Mouse (Mus musculus): ENCODE results near the gene Sugp2. TPM values are rescaled to one million over a fixed set of nuclear protein-coding genes. Genes with fewer than 3 reads are reported as not detected.

Gene Sugp2
- polyA plus RNA-seq, 1 experiment from 2014 or later, result 14.0 TPM

- Histone ChIP-seq H3K4me2 (ENCODE audit: low read length) (no peak overlapping the region), H3K36me3 (ENCODE audit: insufficient read depth, low read length) (no peaks in the 10 kb centered on the region), H3K4me3 (replicated peaks; ENCODE audit: low read depth, low read length) (no peak overlapping the region), H3K27me3 (ENCODE audit: insufficient read depth, low read length) (no peaks in the 10 kb centered on the region), H3K4me1 (replicated peaks; ENCODE audit: insufficient read depth, low read length) (no peaks in the 10 kb centered on the region), H3K9me3 (replicated peaks; ENCODE audit: low read length) (no peaks in the 10 kb centered on the region), H3K9ac (ENCODE audit: low read depth, low read length) (no peak overlapping the region), H3K27ac (no peak overlapping the region)
- ATAC-seq (replicated peaks; ENCODE audit: low FRiP score, low read depth) (no peak), DNase-seq (ENCODE audit: low spot score) (peak; percentile 56)
- WGBS, result 34% methylated on average over 5 of the region's 5 CpGs
- peak; percentile 63 for TF ChIP-seq CTCF (IDR thresholded peaks at IDR 0.05; ENCODE audit: low read depth)
Observed at GRCm38 (mm10) chr8:70200098-70200681, 33.8 kb upstream of the Sugp2 start.

- Histone ChIP-seq H3K27ac (no peak overlapping the region), H3K9me3 (replicated peaks; ENCODE audit: low read length) (no peaks in the 10 kb centered on the region), H3K9ac (ENCODE audit: low read depth, low read length) (no peak overlapping the region), H3K4me3 (replicated peaks; ENCODE audit: low read depth, low read length) (no peak overlapping the region), H3K27me3 (ENCODE audit: insufficient read depth, low read length) (no peaks in the 10 kb centered on the region), H3K36me3 (ENCODE audit: insufficient read depth, low read length) (no peaks in the 10 kb centered on the region), H3K4me1 (replicated peaks; ENCODE audit: insufficient read depth, low read length) (no peaks in the 10 kb centered on the region), H3K4me2 (ENCODE audit: low read length) (no peak overlapping the region)
- DNase-seq (ENCODE audit: low spot score), result no peak
- 93% methylated on average over 3 of the region's 3 CpGs for WGBS
- no peak for ATAC-seq (replicated peaks; ENCODE audit: low FRiP score, low read depth)
- no peak for TF ChIP-seq CTCF (IDR thresholded peaks at IDR 0.05; ENCODE audit: low read depth)
Observed at GRCm38 (mm10) chr8:70201417-70201816, 32.6 kb upstream of the Sugp2 start.

GRCm38 (mm10) chr8:70203072-70203471, 31.0 kb upstream of the Sugp2 start:
- DNase-seq (ENCODE audit: low spot score), result no peak
- Histone ChIP-seq H3K9ac (ENCODE audit: low read depth, low read length) (no peak overlapping the region), H3K9me3 (replicated peaks; ENCODE audit: low read length) (no peaks in the 10 kb centered on the region), H3K4me3 (replicated peaks; ENCODE audit: low read depth, low read length) (no peak overlapping the region), H3K4me2 (ENCODE audit: low read length) (no peak overlapping the region), H3K4me1 (replicated peaks; ENCODE audit: insufficient read depth, low read length) (no peaks in the 10 kb centered on the region), H3K27ac (no peak overlapping the region), H3K36me3 (ENCODE audit: insufficient read depth, low read length) (no peaks in the 10 kb centered on the region), H3K27me3 (ENCODE audit: insufficient read depth, low read length) (no peaks in the 10 kb centered on the region)
- ATAC-seq (replicated peaks; ENCODE audit: low FRiP score, low read depth), result no peak
- 71% methylated on average over 4 of the region's 4 CpGs for WGBS
- TF ChIP-seq CTCF (IDR thresholded peaks at IDR 0.05; ENCODE audit: low read depth), result no peak

GRCm38 (mm10) chr8:70204757-70205156, 29.3 kb upstream of the Sugp2 start:
- Histone ChIP-seq H3K4me1 (replicated peaks; ENCODE audit: insufficient read depth, low read length) (no peaks in the 10 kb centered on the region), H3K36me3 (ENCODE audit: insufficient read depth, low read length) (no peaks in the 10 kb centered on the region), H3K4me3 (replicated peaks; ENCODE audit: low read depth, low read length) (no peak overlapping the region), H3K27me3 (ENCODE audit: insufficient read depth, low read length) (no peaks in the 10 kb centered on the region), H3K9me3 (replicated peaks; ENCODE audit: low read length) (no peaks in the 10 kb centered on the region), H3K27ac (no peak overlapping the region), H3K4me2 (ENCODE audit: low read length) (no peak overlapping the region), H3K9ac (ENCODE audit: low read depth, low read length) (no peak overlapping the region)
- 65% methylated on average over 1 of the region's 1 CpGs for WGBS
- ATAC-seq (replicated peaks; ENCODE audit: low FRiP score, low read depth) (no peak), DNase-seq (ENCODE audit: low spot score) (no peak)
- no peak for TF ChIP-seq CTCF (IDR thresholded peaks at IDR 0.05; ENCODE audit: low read depth)

- no peak overlapping the region for H3K4me3 ChIP-seq (replicated peaks; ENCODE audit: low read depth, low read length)
- H3K9me3 ChIP-seq (replicated peaks; ENCODE audit: low read length), result no peaks in the 10 kb centered on the region
- WGBS, result 34% methylated on average over 1 of the region's 1 CpGs
- DNase-seq (ENCODE audit: low spot score), result peak; percentile 33
- peaks cover 5% of the 10 kb centered on the region for H3K4me1 ChIP-seq (replicated peaks; ENCODE audit: insufficient read depth, low read length)
- no peak for TF ChIP-seq CTCF (IDR thresholded peaks at IDR 0.05; ENCODE audit: low read depth)
- H3K36me3 ChIP-seq (ENCODE audit: insufficient read depth, low read length), result no peaks in the 10 kb centered on the region
- no peak for ATAC-seq (replicated peaks; ENCODE audit: low FRiP score, low read depth)
- H3K27me3 ChIP-seq (ENCODE audit: insufficient read depth, low read length), result no peaks in the 10 kb centered on the region
- no peak overlapping the region for H3K9ac ChIP-seq (ENCODE audit: low read depth, low read length)
- H3K4me2 ChIP-seq (ENCODE audit: low read length), result no peak overlapping the region
- peak overlapping the region; percentile 25; the same call in 1 of the 2 replicates for H3K27ac ChIP-seq
Observed at GRCm38 (mm10) chr8:70208130-70208529, 25.9 kb upstream of the Sugp2 start.

- ATAC-seq (replicated peaks; ENCODE audit: low FRiP score, low read depth) (no peak), DNase-seq (ENCODE audit: low spot score) (peak; percentile 48)
- no peaks in the 10 kb centered on the region for H3K27me3 ChIP-seq (ENCODE audit: insufficient read depth, low read length)
- H3K9me3 ChIP-seq (replicated peaks; ENCODE audit: low read length), result no peaks in the 10 kb centered on the region
- no peak overlapping the region for H3K9ac ChIP-seq (ENCODE audit: low read depth, low read length)
- H3K4me1 ChIP-seq (replicated peaks; ENCODE audit: insufficient read depth, low read length), result peaks cover 5% of the 10 kb centered on the region
- H3K36me3 ChIP-seq (ENCODE audit: insufficient read depth, low read length), result no peaks in the 10 kb centered on the region
- H3K27ac ChIP-seq, result 0 out of 2 replicates have a peak overlapping the region, but pooled peaks have one; percentile 38
- peak; percentile 32; the same call in 1 of the 2 replicates for TF ChIP-seq CTCF (IDR thresholded peaks at IDR 0.05; ENCODE audit: low read depth)
- no peak overlapping the region for H3K4me3 ChIP-seq (replicated peaks; ENCODE audit: low read depth, low read length)
- peak overlapping the region; percentile 98; the same call in 1 of the 2 replicates for H3K4me2 ChIP-seq (ENCODE audit: low read length)
- whole genome bisulfite sequencing, result 17% methylated on average over 8 of the region's 8 CpGs
Observed at GRCm38 (mm10) chr8:70210538-70210937, 23.5 kb upstream of the Sugp2 start.

GRCm38 (mm10) chr8:70211275-70211674, 22.8 kb upstream of the Sugp2 start:
- H3K4me2 ChIP-seq (ENCODE audit: low read length), result peak overlapping the region; percentile 98
- H3K9me3 ChIP-seq (replicated peaks; ENCODE audit: low read length), result no peaks in the 10 kb centered on the region
- no peaks in the 10 kb centered on the region for H3K36me3 ChIP-seq (ENCODE audit: insufficient read depth, low read length)
- no peak for TF ChIP-seq CTCF (IDR thresholded peaks at IDR 0.05; ENCODE audit: low read depth)
- H3K27me3 ChIP-seq (ENCODE audit: insufficient read depth, low read length), result no peaks in the 10 kb centered on the region
- H3K4me1 ChIP-seq (replicated peaks; ENCODE audit: insufficient read depth, low read length), result peaks cover 5% of the 10 kb centered on the region
- H3K9ac ChIP-seq (ENCODE audit: low read depth, low read length), result peak overlapping the region; percentile 58
- DNase-seq (ENCODE audit: low spot score) (no peak), ATAC-seq (replicated peaks; ENCODE audit: low FRiP score, low read depth) (no peak)
- WGBS, result 86% methylated on average over 1 of the region's 1 CpGs
- no peak overlapping the region for H3K27ac ChIP-seq
- H3K4me3 ChIP-seq (replicated peaks; ENCODE audit: low read depth, low read length), result peak overlapping the region; percentile 62

Data from kidney, postnatal 0 days (tissue).